20 mouse cellular contexts compared by ENCODE assay signal in genomic region chr3:126044861-126045260, GRCm38 (mm10).
DNase-seq lines count a peak whose midpoint lies in the region; ATAC-seq and TF ChIP-seq lines count a peak whose summit lies in the region.
"Had no signal": no experiment of that assay in that cellular context is flagged by ENCODE, and none has a peak within 500 bp of the region (broad histone marks: within the 10 kb centered on the region; RNA-seq: fewer than 3 reads in every experiment).

No protein-coding gene starts in this region.

- no peak overlapping the region for H3K27ac ChIP-seq in lung, postnatal 0 days (ENCODE audit: low read length)
- H3K27ac ChIP-seq in stomach, postnatal 0 days (replicated peaks), result no peak overlapping the region
- H3K27ac ChIP-seq: embryonic facial prominence, embryonic 12.5 days; forebrain, embryonic 15.5 days; heart, embryonic 10.5 days; hindbrain, embryonic 10.5 days; stomach, embryonic 15.5 days had no signal

- no peak overlapping the region for H3K4me2 ChIP-seq in lung, postnatal 0 days (replicated peaks; ENCODE audit: low read depth, low read length)
- H3K4me2 ChIP-seq in stomach, postnatal 0 days (replicated peaks; ENCODE audit: low read depth), result no peak overlapping the region
- H3K4me2 ChIP-seq: embryonic facial prominence, embryonic 12.5 days; forebrain, embryonic 15.5 days; liver, embryonic 11.5 days; stomach, embryonic 15.5 days had no signal

- DNase-seq in kidney, adult 9 months, result peak; percentile 16
- DNase-seq in kidney, postnatal 25 days, result no peak
- DNase-seq in lung, postnatal 0 days (ENCODE audit: low spot score), result peak; percentile 43
- DNase-seq in lung, postnatal 25 days (ENCODE audit: low spot score), result no peak
- peak; percentile 42 for DNase-seq in Patski (ENCODE audit: low read depth, low spot score)
- no peak for DNase-seq in stomach, postnatal 0 days (ENCODE audit: low spot score)
- no peak for DNase-seq in embryo, embryonic 10 days (ENCODE audit: low spot score)
- DNase-seq: adrenal gland, postnatal 36 days; cerebellum, adult 8-10 months; gastrocnemius, postnatal 36 days; kidney, postnatal 10 days; retina, postnatal 1 day had no signal

- POLR2A ChIA-PET in Patski (lab: Charles Lee), result no interaction called here

- no peaks in the 10 kb centered on the region for H3K9me3 ChIP-seq in lung, postnatal 0 days (ENCODE audit: low read length)
- no peaks in the 10 kb centered on the region for H3K9me3 ChIP-seq in stomach, postnatal 0 days (ENCODE audit: control insufficient read depth, low read length)
- H3K9me3 ChIP-seq: embryonic facial prominence, embryonic 12.5 days; forebrain, embryonic 15.5 days; heart, embryonic 10.5 days; hindbrain, embryonic 10.5 days; megakaryocyte, embryonic 14.5 days; stomach, embryonic 15.5 days had no signal

- 13% methylated on average over 2 of the region's 2 CpGs for WGBS in lung, postnatal 0 days
- 13% methylated on average over 2 of the region's 2 CpGs for WGBS in stomach, postnatal 0 days

- no peak for TF ChIP-seq EP300 in lung, postnatal 0 days (IDR thresholded peaks at IDR 0.05)
- TF ChIP-seq EP300 in stomach, postnatal 0 days (optimal IDR thresholded peaks at IDR 0.05), result no peak

- CTCF ChIA-PET in Patski (lab: Charles Lee), result interaction anchor here (0.8 to 1.2 kb wide), 9 partner anchors 9 to 728 kb away, joined by 3 to 7 read pairs (median 3); no protein-coding TSS in a partner anchor

- ATAC-seq in lung, postnatal 0 days, result peak; percentile 48; the same call in 1 of the 2 replicates
- ATAC-seq in Patski, result no peak
- no peak for ATAC-seq in stomach, postnatal 0 days (ENCODE audit: low FRiP score, low TSS enrichment)
- ATAC-seq: forebrain, embryonic 15.5 days had no signal

- H3K9ac ChIP-seq in lung, postnatal 0 days (replicated peaks; ENCODE audit: low read depth), result no peak overlapping the region
- H3K9ac ChIP-seq in stomach, postnatal 0 days (ENCODE audit: low read length), result no peak overlapping the region
- H3K9ac ChIP-seq: embryonic facial prominence, embryonic 12.5 days; forebrain, embryonic 15.5 days; stomach, embryonic 15.5 days had no signal

- H3K27me3 ChIP-seq in lung, postnatal 0 days (replicated peaks; ENCODE audit: insufficient read depth, low read length), result no peaks in the 10 kb centered on the region
- no peaks in the 10 kb centered on the region for H3K27me3 ChIP-seq in Patski
- no peaks in the 10 kb centered on the region for H3K27me3 ChIP-seq in stomach, postnatal 0 days (ENCODE audit: control insufficient read depth, insufficient read depth, low read length)
- H3K27me3 ChIP-seq: embryonic facial prominence, embryonic 12.5 days; forebrain, embryonic 15.5 days; megakaryocyte, embryonic 14.5 days; stomach, embryonic 15.5 days had no signal

- peak; percentile 15; the same call in 1 of the 2 replicates for TF ChIP-seq CTCF in lung, postnatal 0 days (IDR thresholded peaks at IDR 0.05)
- peak; percentile 52 for TF ChIP-seq CTCF in Patski (IDR thresholded peaks at IDR 0.05)
- peak; percentile 62 for TF ChIP-seq CTCF in stomach, postnatal 0 days (IDR thresholded peaks at IDR 0.05; ENCODE audit: low read depth)

- H3K4me3 ChIP-seq in lung, postnatal 0 days (ENCODE audit: low read depth, low read length), result no peak overlapping the region
- H3K4me3 ChIP-seq in stomach, postnatal 0 days (ENCODE audit: low read depth, low read length), result no peak overlapping the region
- H3K4me3 ChIP-seq: embryonic facial prominence, embryonic 12.5 days; erythroblast, embryonic 14.5 days; forebrain, embryonic 15.5 days; heart, embryonic 10.5 days; hindbrain, embryonic 10.5 days; megakaryocyte, embryonic 14.5 days; stomach, embryonic 15.5 days had no signal

- H3K36me3 ChIP-seq in lung, postnatal 0 days (ENCODE audit: insufficient read depth, low read length), result no peaks in the 10 kb centered on the region
- no peaks in the 10 kb centered on the region for H3K36me3 ChIP-seq in stomach, postnatal 0 days (ENCODE audit: control insufficient read depth, insufficient read depth, low read length)
- H3K36me3 ChIP-seq: embryonic facial prominence, embryonic 12.5 days; forebrain, embryonic 15.5 days; heart, embryonic 10.5 days; hindbrain, embryonic 10.5 days; stomach, embryonic 15.5 days had no signal

- in situ Hi-C loops in Patski (cut with MboI; ENCODE audit: low pct_unique_long_range_greater_than_20kb), result loop anchor here (5.0 to 10.0 kb wide), 6 partner anchors 193 to 847 kb away; partner anchors contain the start of gene Camk2d

- no peaks in the 10 kb centered on the region for H3K4me1 ChIP-seq in lung, postnatal 0 days (ENCODE audit: insufficient read depth, low read depth, low read length)
- no peaks in the 10 kb centered on the region for H3K4me1 ChIP-seq in stomach, postnatal 0 days (replicated peaks; ENCODE audit: control insufficient read depth, insufficient read depth)
- H3K4me1 ChIP-seq: embryonic facial prominence, embryonic 12.5 days; forebrain, embryonic 15.5 days; heart, embryonic 10.5 days; hindbrain, embryonic 10.5 days; megakaryocyte, embryonic 14.5 days; stomach, embryonic 15.5 days had no signal

Comparison
In these comparisons a context has a peak if more than half of its experiments do, and no peak if none do; other contexts are left out.
1. DNase-seq: peak in kidney, adult 9 months (single experiment), lung, postnatal 0 days (single experiment) and Patski (single experiment); none in kidney, postnatal 25 days (0 of 2), lung, postnatal 25 days (single experiment), stomach, postnatal 0 days (single experiment) and embryo, embryonic 10 days (single experiment).
2. Peak in every context shown above with its lines, with median percentiles within 50 percentile points of each other: CTCF ChIP-seq.